Mouse (Mus musculus) neural tube, embryonic 13.5 days (tissue): ENCODE data around the gene Mnt. TPM values are rescaled to one million over a fixed set of nuclear protein-coding genes. Genes with fewer than 3 reads are reported as not detected.

Source experiments
- ATAC-seq: fragments of 200-750 bp; cut with Nextera tagmentation; 2 replicates; pipeline ENCODE4 v1.8.0; 2017; ENCODE audit warnings: low read depth, mild to moderate bottlenecking, moderate TSS enrichment, moderate library complexity
- H3K27ac ChIP-seq: fragments of 300-500 bp; sonication (generic); replicated peaks from 2 replicates; pipeline ENCODE4 v1.5.1; 2015; ENCODE audit warnings: moderate library complexity, mild to moderate bottlenecking, inconsistent platforms
- H3K27me3 ChIP-seq: fragments of 300-500 bp; sonication (generic); 2 replicates; pipeline ENCODE4 v1.6.1; 2015; ENCODE audit warnings: mild to moderate bottlenecking, inconsistent platforms
- H3K36me3 ChIP-seq: fragments of 300-500 bp; sonication (generic); 2 replicates; pipeline ENCODE4 v1.6.1; 2015; ENCODE audit warnings: mild to moderate bottlenecking, inconsistent platforms
- H3K4me1 ChIP-seq: fragments of 300-500 bp; sonication (generic); replicated peaks from 2 replicates; pipeline ENCODE4 v1.6.1; 2015; ENCODE audit warnings: inconsistent platforms
- H3K4me2 ChIP-seq: fragments of 300-500 bp; sonication (generic); 2 replicates; pipeline ENCODE4 v1.6.1; 2015; ENCODE audit warnings: inconsistent platforms, mild to moderate bottlenecking, moderate library complexity
- H3K4me3 ChIP-seq: fragments of 300-500 bp; sonication (generic); 2 replicates; pipeline ENCODE4 v1.5.1; 2015; ENCODE audit warnings: mild to moderate bottlenecking, inconsistent platforms
- H3K9ac ChIP-seq: fragments of 300-500 bp; sonication (generic); 2 replicates; pipeline ENCODE4 v1.6.1; 2015; ENCODE audit warnings: moderate library complexity, mild to moderate bottlenecking, inconsistent platforms
- H3K9me3 ChIP-seq: fragments of 300-500 bp; sonication (generic); 2 replicates; pipeline ENCODE4 v1.6.1; 2016; ENCODE audit warnings: inconsistent platforms
- whole genome bisulfite sequencing: fragments of 180-500 bp; shearing (Covaris S2); methylation state at CpG from one replicate; pipeline ENCODE4 v1.1.7; 2015; 5-methylcytosine and 5-hydroxymethylcytosine counted together
- polyA plus RNA-seq: library from polyadenylated mRNA; unstranded; fragments of >200 nt; fragmentation: Nextera tagmentation; extraction: Ambion mirVana; gene quantifications from 2 replicates; pipeline ENCODE4 v1.2.1, GENCODE M21; 2015

The Mnt gene
- polyA plus RNA-seq, 1 experiment from 2014 or later, result 8.9 TPM

DNA sequence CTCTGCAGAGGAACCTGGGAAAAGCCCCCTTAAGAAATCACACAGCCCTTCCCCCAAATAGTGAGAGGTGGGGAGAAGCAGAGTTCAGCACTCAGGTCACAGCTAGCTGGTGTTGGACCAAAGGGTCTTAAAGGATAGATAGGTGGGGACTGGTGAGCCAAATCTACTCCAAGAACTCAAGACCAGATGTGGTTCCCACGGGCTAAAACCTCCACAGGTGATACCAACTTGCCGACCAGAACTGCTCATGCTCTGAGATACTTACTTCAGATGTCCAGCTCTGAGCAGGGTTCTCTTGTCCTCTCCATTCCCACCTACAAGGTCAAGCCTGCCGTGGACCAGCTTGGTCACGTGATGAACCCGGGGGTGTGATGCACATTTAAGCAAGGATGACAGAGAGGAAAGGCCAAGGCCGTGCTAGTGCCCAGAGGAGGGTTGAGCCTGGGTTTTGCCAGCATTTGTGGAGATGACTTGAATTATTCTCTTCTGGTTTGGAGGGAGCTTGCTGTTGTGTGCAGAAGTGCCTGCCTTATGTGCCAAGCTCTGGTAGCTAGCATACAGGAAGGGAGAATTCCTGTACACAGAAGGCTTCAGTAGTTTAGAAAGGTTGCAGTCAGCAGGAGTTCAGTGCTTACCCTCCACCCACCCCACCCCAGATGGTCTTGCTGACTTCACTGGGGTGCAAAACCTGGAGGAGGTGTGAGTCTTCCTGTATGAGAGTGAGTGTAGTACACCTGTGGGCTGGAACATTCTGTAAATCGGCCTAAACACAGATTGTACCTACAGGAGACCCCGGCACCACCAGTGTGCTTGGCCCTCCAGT lies 3.0 kb downstream of the Mnt start:
- no peaks in the 10 kb centered on the region for H3K27me3 ChIP-seq
- peak overlapping the region; percentile 98 for H3K9ac ChIP-seq
- 82% methylated on average over 8 of the region's 8 CpGs for WGBS
- no peak for ATAC-seq
- peaks cover 68% of the 10 kb centered on the region for H3K4me1 ChIP-seq
- H3K27ac ChIP-seq, result 0 out of 2 replicates have a peak overlapping the region, but pooled peaks have one; percentile 96
- H3K4me2 ChIP-seq, result peak overlapping the region; percentile 82
- no peaks in the 10 kb centered on the region for H3K9me3 ChIP-seq
- H3K4me3 ChIP-seq, result peak overlapping the region; percentile 99
- no peaks in the 10 kb centered on the region for H3K36me3 ChIP-seq

DNA sequence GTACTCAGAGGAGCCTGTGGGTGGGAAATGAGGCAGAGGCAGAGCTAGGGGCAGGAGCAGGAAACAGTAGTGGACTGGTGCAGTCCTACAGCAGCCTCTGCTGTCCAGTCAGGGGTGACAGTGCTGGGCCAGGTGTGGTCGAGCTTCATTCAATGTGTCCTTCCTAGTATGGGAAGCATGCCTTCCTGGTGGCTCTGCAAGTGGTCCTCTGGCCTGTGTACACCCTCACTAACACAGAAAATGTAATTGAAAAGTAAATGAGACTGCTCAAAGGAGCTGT lies 3.6 kb downstream of the Mnt start:
- H3K27me3 ChIP-seq, result no peaks in the 10 kb centered on the region
- WGBS, result 70% methylated on average over 1 of the region's 1 CpGs
- peak overlapping the region; percentile 82; the same call in 1 of the 2 replicates for H3K4me2 ChIP-seq
- H3K9me3 ChIP-seq, result no peaks in the 10 kb centered on the region
- no peak for ATAC-seq
- H3K9ac ChIP-seq, result 0 out of 2 replicates have a peak overlapping the region, but pooled peaks have one; percentile 26
- 0 out of 2 replicates have a peak overlapping the region, but pooled peaks have one; percentile 5 for H3K27ac ChIP-seq
- H3K36me3 ChIP-seq, result no peaks in the 10 kb centered on the region
- no peak overlapping the region for H3K4me3 ChIP-seq
- peaks cover 68% of the 10 kb centered on the region for H3K4me1 ChIP-seq

DNA sequence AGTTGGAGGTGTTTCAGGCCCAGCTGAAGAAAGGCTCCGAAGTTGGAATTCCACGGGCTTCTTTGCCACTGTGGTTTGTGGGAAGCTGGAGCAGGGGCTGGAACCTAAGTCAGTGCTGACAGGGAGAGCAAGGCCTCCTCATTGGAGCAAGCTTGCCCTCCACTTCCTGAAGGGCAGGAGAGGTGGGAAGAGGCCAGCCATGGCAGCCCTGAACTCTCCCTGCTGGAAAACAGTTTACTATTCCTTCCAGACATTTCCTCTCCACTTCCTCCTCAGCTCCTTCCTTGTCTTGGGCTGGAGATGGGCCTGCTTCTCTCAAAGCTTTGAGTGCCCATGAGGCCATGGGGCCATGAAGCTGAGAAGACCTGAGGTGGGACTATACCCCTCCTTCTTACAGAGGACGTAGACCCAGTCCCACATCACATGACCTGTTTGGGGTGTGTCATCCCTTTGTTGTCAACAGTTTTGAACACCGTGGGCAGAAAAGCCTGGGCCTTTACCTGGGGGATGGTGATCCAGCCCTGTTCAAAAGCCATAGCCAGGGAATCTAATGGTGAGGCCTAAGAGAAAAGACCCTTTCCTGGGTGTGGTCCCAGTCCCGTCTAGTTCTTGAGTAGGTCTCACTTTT lies 4.0 kb downstream of the Mnt start:
- no peak for ATAC-seq
- Histone ChIP-seq H3K9ac (0 out of 2 replicates have a peak overlapping the region, but pooled peaks have one; percentile 26), H3K36me3 (no peaks in the 10 kb centered on the region), H3K4me2 (no peak overlapping the region), H3K4me1 (peaks cover 66% of the 10 kb centered on the region), H3K27ac (peak overlapping the region; percentile 5; the same call in 1 of the 2 replicates), H3K4me3 (no peak overlapping the region), H3K9me3 (no peaks in the 10 kb centered on the region), H3K27me3 (no peaks in the 10 kb centered on the region)
- 69% methylated on average over 5 of the region's 5 CpGs for WGBS

DNA sequence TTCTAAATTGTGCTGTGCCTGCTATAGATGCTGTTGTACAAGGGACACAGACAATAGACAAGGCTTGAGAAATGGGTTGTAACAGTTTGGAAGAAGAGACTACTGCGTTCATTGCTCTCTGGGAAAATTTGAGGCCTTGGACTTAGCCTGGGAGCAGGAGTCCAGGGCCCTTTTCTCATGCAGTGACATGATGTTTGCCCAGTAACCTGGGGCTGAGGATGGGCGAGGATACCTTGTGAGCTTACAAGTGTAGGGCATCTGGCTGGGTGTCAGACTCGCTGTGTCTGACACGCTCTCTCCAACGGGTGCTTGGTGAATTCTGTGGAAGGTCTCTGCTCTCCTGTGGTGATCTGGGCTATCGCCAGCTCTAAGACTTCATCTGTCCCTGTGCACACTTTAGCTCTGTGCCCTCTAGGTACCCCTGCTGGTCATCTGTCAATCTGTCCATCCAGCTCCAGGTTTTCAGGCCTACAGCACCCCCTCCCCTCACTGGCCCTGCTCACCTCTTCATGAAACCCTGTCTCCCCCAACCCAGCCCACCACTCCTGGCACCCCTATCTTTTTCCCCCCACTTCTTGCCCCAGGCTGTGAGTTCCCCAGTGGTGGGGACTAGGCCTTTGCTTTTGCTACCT lies 5.0 kb downstream of the Mnt start:
- Histone ChIP-seq H3K4me1 (peaks cover 66% of the 10 kb centered on the region), H3K9ac (peak overlapping the region; percentile 38; the same call in 1 of the 2 replicates), H3K4me2 (no peak overlapping the region), H3K36me3 (no peaks in the 10 kb centered on the region), H3K27me3 (no peaks in the 10 kb centered on the region), H3K27ac (no peak overlapping the region), H3K9me3 (no peaks in the 10 kb centered on the region), H3K4me3 (no peak overlapping the region)
- 81% methylated on average over 6 of the region's 6 CpGs for WGBS
- ATAC-seq, result no peak

DNA sequence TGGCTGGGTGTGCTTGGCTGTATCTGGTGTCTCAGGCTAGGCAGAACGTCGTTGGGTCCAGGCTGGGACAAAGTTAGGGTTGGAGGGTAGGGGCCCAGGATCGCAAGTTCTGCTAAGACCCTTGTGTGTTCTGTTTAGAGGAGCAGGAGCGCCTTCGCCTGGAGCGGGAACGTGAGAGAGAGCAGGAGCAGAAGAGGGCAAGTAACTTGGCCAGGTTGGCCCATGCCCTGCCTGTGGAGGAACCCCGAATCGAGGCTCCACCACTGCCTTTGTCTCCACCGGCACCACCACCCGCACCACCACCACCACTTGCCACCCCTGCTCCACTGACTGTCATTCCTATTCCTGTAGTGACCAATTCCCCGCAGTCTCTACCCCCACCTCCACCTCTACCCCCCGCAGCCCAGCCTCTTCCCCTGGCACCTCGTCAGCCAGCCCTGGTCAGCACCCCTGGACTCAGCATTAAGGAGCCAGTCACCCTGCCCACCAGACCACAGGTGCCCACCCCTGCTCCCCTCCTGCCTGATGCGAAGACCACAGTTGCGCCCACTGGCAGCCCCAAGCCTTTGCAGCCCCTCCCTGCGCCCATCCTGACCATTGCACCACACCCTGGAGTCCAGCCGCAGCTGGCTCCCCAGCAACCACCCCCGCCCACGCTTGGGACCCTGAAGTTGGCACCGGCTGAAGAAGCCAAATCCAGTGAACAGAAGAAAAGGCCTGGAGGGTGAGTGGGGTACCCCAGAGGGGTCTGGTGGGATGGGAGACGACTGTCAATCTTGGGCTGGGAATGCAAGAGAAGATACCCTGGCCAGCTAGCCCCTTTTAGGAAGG lies 5.7 kb downstream of the Mnt start:
- Histone ChIP-seq H3K4me2 (peak overlapping the region; percentile 80), H3K9ac (peak overlapping the region; percentile 31; the same call in 1 of the 2 replicates), H3K4me3 (no peak overlapping the region), H3K4me1 (peaks cover 66% of the 10 kb centered on the region), H3K27ac (no peak overlapping the region), H3K36me3 (0 out of 2 replicates have a peak, but pooled peaks cover 3% of the 10 kb centered on the region), H3K27me3 (no peaks in the 10 kb centered on the region), H3K9me3 (no peaks in the 10 kb centered on the region)
- ATAC-seq, result no peak
- WGBS, result 90% methylated on average over 22 of the region's 22 CpGs

DNA sequence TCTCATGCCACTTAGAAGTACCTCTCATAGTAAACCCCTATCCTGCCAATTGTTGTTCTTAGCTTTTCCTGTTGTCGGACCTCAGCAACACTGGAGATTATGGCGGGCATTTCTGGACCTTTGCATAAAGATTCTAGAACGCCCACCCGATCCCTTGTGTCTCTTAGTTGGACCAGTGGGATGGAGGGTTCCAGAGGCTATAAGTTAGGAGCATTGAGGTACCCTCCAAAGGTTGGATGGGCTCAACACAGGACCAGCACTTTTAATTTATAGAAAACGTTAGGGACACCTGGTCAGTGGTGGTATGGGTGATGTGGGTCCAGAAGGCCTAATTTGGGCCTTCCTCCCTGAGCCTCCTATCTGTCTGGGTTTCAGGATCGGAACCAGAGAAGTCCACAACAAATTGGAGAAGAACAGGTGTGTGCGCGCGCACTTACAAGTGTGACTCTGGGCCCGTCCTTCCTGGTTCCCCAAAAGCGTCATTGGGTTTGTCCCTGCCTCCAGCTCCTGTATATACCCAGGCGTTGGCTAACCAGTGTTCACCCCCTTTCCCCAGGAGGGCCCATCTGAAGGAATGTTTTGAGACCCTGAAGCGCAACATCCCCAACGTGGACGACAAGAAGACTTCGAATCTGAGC lies 6.5 kb downstream of the Mnt start:
- peak overlapping the region; percentile 54 for H3K4me3 ChIP-seq
- no peak for ATAC-seq
- H3K36me3 ChIP-seq, result peaks cover 10% of the 10 kb centered on the region

DNA sequence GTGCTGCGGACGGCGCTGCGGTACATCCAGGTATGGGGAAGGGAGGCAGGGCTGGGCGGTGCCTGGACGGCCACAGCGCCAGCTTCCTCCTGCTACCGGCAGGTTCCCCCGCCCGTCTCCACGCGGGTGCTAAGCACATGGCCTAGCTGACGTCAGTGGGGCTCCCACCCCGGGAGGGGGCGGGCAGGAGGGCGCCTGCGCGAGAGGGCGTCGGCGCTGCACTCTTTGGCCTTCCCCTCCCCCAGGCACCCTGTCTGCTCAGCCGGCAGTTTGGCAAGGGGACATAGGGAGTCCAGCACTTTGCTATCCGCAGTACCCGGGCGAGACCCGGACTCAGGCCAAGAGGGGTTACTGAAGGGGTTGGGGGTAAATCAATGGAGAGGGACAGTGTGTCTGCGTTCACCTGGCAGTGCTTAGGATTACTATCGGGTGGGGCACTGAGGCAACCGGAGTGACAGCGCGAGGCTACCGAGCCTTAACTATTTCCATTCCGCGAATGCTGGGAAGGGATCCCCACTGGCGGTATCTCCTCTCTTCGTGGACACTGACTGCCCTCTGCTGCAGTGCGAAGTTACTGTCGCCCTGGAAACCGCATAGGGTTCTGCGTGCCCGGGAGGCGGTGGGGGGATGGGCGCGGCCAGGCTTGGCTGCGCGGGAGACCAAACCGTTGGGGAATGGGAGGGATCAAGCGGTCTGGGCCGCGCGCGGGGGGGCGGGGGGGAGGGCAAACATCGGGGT lies 7.1 kb downstream of the Mnt start:
- peak overlapping the region; percentile 80 for H3K4me2 ChIP-seq
- H3K36me3 ChIP-seq, result peaks cover 17% of the 10 kb centered on the region
- H3K27ac ChIP-seq, result peak overlapping the region; percentile 91
- H3K9ac ChIP-seq, result peak overlapping the region; percentile 73
- peak; percentile 71 for ATAC-seq
- H3K4me1 ChIP-seq, result peaks cover 61% of the 10 kb centered on the region
- H3K4me3 ChIP-seq, result peak overlapping the region; percentile 54
- no peaks in the 10 kb centered on the region for H3K9me3 ChIP-seq
- no peaks in the 10 kb centered on the region for H3K27me3 ChIP-seq
- under 1% methylated on average over 54 of the region's 54 CpGs for WGBS

More for the DNA sequence above, 6.5 kb downstream of the Mnt start:
- H3K27me3 ChIP-seq, result no peaks in the 10 kb centered on the region
- H3K9ac ChIP-seq, result peak overlapping the region; percentile 73
- peak overlapping the region; percentile 80 for H3K4me2 ChIP-seq
- no peaks in the 10 kb centered on the region for H3K9me3 ChIP-seq
- WGBS, result 47% methylated on average over 16 of the region's 16 CpGs
- H3K27ac ChIP-seq, result peak overlapping the region; percentile 91
- H3K4me1 ChIP-seq, result peaks cover 66% of the 10 kb centered on the region

DNA sequence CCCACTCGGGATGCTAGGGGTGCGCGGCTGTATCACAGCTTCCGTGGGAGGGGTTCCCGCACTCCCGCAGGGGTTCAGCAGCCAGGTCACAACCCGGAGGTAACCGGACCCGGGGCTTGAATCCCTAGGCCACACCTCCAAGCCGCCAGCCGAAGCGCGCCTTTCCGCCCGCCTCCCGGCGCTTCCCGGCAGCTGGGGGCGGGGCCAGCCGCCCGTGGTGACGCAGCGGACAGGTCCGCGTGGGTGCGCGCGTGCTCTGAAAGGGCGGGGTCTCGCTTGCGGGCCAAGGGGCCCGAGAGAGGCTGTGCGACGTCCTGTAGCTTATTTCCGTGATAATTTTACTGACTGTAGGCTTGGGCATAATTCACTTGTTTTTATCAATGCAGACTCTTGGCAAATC lies 7.7 kb downstream of the Mnt start:
- ATAC-seq, result peak; percentile 60
- H3K27ac ChIP-seq, result peak overlapping the region; percentile 91
- H3K9ac ChIP-seq, result peak overlapping the region; percentile 73
- H3K9me3 ChIP-seq, result no peaks in the 10 kb centered on the region
- peaks cover 55% of the 10 kb centered on the region for H3K4me1 ChIP-seq
- peak overlapping the region; percentile 54 for H3K4me3 ChIP-seq
- H3K27me3 ChIP-seq, result no peaks in the 10 kb centered on the region
- H3K4me2 ChIP-seq, result peak overlapping the region; percentile 80
- peaks cover 22% of the 10 kb centered on the region for H3K36me3 ChIP-seq
- WGBS, result under 1% methylated on average over 35 of the region's 35 CpGs

DNA sequence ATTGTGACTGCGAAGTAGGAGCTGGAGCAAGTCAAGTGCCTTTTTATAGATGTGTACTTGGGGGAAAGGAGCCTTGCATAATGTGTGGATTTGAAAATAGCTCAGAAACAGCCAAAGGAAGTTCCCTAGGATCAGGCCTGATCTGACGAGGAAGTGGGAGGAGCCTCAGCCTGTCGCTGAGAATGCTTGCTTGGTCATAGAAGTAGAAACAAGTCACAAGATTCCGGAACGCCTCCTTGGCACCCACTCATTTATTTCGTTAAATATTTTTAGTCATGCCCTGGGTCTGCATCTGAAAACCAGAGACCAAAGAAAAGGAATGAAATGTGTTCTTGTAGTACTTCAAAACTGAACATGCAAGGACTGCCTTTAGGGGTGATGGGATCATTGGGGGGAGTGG lies 8.3 kb downstream of the Mnt start:
- Histone ChIP-seq H3K36me3 (peaks cover 28% of the 10 kb centered on the region), H3K27me3 (no peaks in the 10 kb centered on the region), H3K9ac (no peak overlapping the region), H3K4me2 (peak overlapping the region; percentile 80), H3K9me3 (no peaks in the 10 kb centered on the region), H3K4me1 (peaks cover 50% of the 10 kb centered on the region), H3K4me3 (peak overlapping the region; percentile 54), H3K27ac (peak overlapping the region; percentile 91)
- WGBS, result 55% methylated on average over 6 of the region's 6 CpGs
- no peak for ATAC-seq

DNA sequence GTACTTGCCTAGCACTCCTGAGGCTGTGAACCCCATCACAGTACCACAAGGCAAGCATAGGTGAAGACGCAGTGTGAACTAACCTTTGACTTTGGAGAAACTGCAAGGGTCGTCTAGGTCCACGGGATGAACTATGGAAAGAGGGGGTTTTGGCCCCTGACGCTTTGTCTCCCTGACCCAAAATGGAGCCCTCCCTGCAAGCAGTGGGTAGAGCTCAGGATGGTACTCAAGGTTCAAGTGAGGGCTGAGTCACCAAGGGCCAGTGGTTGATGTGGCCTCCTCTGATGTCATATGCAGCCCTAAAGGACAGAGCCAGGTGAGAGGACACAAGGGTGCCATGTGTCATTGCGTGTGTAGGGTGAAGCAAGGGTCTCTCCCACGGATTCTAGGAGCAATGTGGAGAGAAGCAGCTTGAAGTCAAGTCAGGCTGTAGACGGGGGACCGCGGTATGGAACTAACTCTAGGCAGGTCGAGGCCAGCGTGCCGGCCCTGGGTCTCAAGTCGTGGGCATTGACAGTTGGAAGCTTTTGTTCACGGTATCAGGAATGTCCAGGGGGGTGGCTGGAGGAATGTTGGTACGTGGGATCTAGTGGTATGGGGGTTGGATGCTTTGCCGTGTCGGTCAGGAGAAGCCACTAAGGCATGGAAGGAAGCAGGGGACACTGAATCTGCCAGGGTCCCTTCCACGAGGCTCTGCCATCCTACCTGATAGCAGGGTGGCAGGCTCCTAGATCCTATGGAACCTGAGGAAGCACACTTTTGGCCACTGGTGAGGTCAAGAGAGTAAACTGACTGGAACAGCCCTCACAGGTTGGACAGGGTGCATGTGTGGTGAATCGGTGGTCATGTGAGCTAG lies 9.4 kb downstream of the Mnt start:
- WGBS, result 94% methylated on average over 19 of the region's 19 CpGs
- Histone ChIP-seq H3K9ac (no peak overlapping the region), H3K4me1 (peaks cover 38% of the 10 kb centered on the region), H3K9me3 (no peaks in the 10 kb centered on the region), H3K4me2 (no peak overlapping the region), H3K36me3 (peaks cover 39% of the 10 kb centered on the region), H3K27ac (no peak overlapping the region), H3K27me3 (no peaks in the 10 kb centered on the region), H3K4me3 (no peak overlapping the region)
- no peak for ATAC-seq
